Mouse (Mus musculus) embryo, embryonic 11.5 days (tissue): ENCODE results near the gene Aacs.
"Not testable (repeated sequence)": the region's sequence is repeated elsewhere in the genome, so short reads cannot be mapped to it uniquely, and the experiment has no call there.

Experiments used
- DNase-seq: peaks from one replicate; pipeline ENCODE4 v3.0.0-alpha.2; 2012; ENCODE audit warnings: low read depth, low spot score

Gene Aacs

DNA sequence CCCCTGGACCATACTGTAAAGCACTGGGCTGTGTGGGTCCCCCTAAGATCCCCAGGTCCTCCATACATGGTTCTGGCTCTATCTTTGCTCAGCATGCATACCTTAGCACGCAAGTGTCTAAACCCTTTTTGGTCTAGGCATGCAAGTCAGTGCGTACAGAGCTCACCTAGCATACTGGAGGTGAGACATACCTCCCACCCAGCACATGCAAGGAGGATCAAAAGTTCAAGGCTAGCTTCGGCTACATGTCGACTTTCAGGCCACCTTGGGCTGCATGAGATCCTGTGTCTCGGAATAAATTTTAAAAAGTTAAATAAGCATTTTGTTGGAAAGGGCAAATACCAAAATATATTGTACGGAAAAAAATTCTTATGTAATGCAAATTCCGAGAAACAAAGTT is 10.4 kb upstream of the Aacs start:
- no peak for DNase-seq

DNA sequence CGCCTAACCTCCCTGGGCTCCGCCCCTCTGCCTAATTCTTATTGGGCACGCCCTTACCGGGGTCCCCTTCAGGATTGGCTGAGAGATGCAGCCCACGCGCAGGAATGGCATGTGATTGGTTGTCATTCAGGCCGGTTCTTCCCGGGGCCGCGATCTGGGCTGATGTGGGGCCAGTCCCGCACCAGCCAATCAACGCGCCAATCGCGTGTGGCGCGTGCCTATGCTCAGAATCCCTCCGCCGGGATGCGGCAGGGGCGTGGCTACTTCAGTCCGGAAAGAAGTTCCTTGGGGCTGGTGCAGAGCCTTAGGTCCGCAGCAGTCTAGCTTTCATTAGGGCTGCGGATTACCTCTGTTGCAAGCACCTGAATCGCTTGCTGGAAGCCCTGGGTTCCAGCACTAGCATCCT is 9.9 kb upstream of the Aacs start:
- DNase-seq = peak; percentile 95

DNA sequence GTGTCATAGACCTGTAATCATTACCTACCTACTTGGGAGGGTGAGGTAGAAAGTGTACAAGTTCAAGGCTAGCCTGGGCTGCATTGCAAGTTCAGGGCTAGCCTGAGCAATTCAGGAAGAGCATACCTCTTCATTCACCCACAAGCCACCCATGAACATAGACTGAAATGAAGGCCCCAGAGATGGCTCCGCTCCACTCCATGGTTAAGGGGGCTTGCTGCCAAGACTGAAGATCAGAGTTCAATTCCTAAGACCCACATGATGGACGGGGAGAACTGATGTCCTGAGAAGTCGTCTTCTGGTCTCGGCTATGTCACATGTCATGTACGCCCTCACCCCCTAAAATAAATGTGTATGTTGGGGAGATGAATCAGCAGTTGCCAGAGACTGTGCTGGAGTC is 9.1 kb upstream of the Aacs start:
- no peak for DNase-seq

DNA sequence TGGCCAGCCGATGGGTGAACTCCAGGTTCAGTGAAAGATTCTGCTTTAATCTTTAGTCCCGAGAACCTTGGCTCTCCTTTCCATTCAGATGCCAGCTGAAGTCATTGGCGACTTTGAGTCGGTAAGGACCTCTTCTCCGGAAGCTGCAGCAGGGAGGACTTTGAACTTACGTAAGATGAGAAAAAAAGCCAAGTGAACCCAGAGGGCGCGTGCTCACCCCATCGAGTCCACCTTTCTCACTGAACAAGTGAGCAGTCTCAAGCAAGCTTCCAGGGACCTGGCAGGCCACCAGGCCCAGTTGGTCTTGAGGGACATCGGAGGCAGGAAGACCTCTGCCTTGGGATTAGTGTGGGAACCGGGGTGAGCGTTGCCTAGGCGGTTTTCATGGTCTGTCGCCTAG is 8.4 kb upstream of the Aacs start:
- DNase-seq = no peak

DNA sequence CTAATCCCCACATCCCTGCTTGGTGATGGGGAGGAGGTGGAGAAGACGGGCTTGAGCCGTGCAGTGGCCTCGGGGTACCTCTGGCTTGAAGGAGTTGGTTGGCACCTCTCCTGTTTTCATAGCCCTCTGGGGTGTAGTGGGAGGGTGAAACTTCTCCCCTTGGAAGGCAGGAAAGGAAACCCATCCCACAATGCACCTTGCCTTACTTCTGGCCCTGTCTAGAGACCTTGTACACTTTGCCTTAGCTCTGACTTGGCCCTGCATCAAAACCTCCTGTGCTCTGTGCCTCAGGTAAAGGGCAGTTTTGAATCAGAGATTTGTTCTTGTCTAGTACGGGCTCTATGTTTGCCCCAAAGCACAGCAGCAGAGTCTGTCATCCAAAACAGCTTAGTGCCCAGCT is 4.9 kb upstream of the Aacs start:
- DNase-seq = no peak

DNA sequence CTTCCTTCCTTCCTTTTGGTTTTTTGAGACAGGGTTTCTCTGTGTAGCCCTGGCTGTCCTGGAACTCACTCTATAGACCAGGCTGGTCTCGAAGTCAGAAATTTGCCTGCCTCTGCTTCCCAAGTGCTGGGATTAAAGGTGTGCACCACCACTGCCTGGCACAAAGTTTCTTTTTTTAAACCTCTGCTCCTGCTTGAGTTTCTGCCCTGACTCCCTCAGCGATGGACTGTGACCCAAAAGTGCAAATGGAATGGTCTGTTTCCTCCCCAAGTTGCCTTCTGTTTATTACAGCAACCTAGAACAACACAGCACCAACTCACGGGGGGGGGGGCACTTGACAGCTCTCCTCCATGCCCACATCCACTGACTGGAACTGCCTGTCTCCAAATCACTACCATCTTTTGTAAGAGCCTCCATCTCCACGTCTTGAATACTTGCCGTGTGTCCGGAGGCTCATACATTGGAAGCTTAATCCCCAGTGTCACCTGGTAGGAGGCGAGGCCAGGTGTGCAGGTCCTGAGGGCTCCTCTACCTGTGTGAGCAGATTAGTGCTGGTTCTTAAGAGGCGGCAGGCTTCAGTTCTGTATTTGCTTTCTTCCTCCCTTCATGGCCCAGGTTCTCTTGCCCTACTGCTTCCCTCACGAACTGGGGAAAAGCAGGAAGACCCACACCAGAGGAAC is 2.7 kb upstream of the Aacs start:
- no peak for DNase-seq

DNA sequence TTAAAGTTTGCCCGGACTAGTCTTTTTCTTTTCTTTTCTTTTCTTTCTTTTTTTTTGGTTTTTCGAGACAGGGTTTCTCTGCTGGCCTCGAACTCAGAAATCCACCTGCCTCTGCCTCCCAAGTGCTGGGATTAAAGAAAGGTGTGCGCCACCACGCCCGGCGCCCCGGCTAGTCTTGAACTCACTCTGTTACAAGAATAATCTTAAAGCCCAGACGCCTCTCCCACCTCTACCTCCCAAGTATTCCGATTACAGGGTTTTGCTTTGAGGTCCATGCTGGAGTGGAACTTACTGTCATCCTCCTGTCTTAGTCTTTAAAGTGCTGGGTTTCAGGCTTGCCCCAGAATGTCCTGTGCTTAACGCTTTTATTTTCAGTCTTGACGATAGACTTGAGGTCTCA is 584 bp upstream of the Aacs start:
- DNase-seq = no peak

DNA sequence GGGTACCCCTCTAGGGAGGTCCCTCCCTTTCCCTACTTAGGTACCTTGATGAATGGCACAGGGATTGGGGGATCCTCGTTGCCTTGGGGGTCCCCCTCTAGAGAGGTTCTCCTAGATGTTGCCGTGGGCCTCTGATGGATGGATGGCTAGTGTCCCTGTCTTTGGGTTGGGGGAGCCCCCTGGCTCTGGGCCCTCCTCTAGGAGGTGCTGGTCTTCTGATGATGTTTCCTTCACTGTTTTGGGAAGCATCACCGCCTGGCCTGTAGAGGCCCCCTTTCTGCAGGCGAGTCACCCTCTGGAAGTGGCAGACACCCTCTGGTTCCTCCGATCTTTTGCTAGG is 642 bp downstream of the Aacs start:
- DNase-seq = no peak

DNA sequence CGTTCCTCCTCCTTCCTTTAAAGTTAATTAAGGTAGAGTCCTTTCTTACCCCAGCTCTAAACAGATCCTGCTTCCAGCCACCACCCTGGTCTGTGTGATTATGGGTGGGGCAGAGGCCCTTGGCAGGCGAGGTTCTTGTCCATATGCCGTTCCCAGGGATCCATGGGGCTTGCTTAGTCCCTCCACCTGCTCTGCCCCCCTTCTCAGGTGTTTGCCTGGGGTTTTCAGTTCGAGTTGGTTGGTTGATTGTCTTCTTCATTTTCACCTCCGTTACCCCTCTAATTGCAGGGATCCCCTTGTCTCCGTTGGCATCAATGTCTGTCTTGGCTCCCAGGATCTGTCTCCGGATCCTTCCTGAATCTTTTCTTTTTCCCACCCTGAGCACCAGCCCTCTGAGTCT is 1.2 kb downstream of the Aacs start:
- DNase-seq = no peak

DNA sequence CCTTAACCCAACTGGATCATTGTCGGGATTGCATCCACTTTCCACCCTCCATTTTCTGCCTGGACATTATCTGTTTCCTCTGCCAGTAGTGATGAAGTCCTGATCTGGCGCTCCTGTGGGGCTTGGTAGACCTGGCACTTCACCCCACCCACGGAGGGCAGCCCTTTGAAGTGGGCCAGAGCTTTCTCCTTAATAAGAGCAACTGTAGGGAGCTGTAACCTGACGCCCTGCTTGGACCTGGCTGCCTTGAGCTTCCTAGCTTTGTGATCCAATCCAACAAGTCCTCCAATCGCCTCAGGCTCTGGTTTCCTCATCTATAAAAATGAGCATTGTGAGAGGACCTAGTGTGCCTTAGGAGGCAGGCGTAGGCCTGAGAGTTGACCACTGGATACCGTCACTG is 1.9 kb downstream of the Aacs start:
- no peak for DNase-seq

DNA sequence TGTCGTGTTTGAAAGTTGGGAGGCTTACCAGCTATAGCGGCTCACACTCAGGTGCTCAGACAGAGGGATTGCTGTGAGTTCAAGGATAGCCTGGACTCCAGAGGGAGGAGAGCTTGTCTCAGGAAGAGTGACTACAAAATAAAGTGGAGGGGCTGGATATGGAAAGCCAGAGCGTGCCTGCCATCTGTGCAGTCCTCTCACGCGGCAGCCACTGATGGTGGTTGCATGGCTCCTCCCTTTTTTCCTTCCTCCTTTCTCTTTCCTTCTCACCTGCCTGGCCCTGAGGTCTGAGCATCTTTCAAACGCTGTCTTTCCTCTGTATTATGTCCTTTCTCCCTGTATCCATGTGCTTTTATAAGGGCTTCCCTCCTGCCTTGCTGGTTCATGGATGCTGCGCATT is 2.4 kb downstream of the Aacs start:
- DNase-seq = no peak

DNA sequence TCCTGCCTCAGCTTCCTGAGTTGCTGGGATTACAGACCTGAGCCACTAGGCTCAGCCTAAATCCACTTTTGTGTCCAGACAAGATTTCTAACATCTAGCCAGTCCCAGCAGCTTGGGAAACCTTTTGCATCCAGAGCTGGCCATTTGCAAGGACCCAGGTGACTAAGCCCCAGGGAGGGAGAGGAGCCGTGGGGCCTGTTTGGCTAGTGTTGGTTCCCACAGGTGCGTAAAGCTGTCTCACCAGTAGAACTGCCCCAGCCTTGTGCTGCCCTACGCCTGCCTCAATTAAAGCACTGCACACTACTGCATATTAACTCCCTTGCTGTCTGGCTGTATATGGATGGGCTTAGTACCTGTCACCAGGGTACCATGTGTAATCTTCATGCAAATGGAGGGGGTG is 3.8 kb downstream of the Aacs start:
- DNase-seq = no peak

DNA sequence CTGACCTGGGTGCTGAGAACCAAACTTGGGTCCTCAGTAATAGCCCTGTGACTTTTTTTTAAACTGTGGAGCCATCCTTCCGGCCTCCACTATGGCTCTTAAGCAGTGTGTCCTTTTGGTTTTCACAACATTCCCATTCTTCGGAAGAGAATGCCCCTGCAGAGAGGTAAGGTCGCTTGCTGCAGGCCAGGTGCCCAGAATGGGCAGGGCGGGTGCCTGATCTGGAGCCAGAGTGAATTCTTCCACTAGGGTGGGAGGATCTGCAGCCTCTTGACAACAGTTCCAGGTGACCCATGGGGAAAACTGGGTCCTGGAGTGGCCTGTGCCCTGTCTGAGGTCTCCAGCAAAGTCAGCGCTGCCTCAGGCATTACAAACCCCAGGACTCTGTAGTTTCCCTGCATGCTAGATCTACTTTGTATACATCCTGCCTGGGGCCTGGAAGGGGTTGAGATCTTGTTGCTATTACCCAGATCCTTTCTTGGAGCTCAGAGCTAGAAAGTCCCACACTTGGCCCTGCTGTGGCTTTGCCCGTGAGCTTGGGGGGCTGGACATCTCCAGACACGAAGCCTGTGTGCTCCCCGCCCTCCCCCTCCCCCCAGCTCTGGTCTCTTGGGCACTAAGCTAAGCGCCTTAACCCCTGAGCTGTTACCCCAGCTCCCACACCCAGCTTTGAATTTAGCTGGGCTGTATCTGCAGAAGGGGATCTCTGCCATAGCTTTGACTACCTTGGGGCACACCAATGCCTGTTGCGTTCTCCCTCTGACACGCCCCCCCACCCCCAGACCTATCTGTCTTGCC is 5.0 kb downstream of the Aacs start:
- DNase-seq = no peak

DNA sequence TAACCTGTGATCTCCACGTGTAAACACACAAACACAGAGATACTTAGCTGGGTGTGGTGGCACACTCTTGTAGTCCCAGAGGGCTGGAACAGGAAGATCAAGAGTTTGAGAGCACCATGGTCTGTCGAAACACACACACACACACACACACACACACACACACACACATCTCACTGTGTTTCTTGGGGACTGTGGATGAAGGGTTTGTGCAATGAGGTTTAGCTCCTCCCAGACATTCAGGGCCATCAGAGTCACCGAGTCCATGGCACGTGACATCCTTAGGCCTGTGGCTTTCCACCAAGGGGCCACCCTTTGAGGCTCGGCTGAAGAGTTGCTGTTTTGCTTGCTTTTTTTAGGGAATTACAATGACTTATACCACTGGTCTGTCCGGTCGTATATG is 6.9 kb downstream of the Aacs start:
- no peak for DNase-seq

DNA sequence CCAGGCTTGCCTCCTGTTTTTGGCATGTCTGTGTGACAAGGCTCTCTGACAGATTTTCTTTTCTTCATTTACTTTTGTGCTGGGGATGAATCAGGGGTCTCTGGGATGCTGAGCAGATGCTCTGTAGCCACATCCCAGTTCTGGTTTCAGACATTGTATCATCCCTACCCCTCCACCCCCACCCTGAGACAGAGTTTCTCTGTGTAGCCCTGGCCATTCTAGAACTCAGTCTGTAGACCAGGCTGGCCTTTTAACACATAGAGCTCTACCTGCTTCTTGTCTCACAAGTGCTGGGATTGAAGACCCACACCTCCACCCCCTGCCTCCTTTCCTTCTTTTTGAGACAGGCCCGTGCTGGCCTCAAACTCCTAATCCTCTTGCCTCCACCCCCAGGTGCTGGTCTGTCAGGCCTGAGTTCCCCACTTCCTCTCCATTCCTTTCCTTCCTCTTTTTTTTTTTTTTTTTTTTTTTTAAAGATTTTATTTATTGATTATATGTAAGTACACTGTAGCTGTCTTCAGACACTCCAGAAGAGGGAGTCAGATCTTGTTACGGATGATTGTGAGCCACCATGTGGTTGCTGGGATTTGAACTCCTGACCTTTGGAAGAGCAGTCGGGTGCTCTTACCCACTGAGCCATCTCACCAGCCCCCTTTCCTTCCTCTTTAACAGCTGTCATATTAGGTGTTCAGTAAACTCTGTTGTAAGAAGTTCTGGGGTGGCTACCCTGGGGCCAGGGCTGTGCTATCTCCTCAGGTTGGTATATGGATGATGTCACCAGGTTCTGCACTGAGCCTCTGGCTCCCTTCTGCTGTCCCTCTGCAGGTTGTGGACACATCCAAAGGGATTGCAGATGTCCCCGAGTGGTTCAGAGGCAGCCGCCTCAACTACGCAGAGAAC is 8.3 kb downstream of the Aacs start:
- DNase-seq = no peak

DNA sequence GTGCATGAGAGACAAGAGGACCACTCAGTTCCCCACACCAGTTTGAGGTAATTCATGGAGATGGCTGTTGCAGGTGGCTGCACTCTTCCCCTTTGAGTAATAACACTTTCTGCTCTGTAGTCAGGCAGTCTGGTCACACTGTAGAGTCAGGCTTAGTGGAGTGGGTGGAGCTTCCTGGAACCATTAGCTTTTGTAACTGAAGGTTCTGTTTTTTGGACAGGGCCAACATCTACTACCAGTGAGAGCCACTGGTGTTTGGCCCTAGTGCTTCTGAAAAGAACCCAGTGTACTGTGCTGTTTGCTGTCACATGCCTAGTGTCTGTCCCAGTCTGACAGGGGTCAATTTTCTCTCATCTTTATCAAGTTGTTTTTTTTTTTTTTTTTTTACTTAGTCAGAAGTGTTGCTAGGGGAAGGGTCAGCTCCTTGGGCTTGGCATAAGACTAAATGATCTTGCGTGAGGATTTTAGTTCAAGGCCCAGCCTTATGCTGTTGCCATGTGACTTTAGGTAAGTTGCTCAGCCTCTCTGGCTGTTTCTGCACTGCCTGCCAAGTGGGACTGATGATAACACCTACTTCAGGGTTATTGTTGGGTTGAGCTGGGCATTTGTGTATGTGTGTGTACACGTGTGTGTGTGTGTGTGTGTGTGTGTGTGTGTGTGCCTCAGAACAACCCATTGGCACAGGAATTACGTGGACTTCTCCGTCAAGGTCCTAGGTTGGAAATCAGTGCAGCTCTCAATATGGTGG is 9.6 kb downstream of the Aacs start:
- DNase-seq = no peak

DNA sequence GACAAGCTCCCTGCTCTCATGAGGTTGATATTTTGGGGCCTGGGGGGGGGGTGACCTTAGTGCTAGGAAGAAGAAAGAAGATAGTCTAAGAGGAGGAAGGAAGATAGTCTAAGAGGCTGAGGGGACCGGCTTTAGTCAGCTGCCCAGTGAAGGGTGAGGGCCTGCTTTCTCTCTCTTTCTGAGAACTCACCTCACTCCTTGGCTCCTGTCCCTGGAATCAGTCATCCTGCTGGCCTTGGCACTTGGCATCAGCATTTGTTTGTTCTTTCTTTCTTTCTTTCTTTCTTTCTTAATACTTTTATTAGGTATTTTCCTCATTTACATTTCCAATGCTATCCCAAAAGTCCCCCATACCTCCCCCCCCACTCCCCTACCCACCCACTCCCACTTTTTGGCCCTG is 10.5 kb downstream of the Aacs start:
- no peak for DNase-seq

DNA sequence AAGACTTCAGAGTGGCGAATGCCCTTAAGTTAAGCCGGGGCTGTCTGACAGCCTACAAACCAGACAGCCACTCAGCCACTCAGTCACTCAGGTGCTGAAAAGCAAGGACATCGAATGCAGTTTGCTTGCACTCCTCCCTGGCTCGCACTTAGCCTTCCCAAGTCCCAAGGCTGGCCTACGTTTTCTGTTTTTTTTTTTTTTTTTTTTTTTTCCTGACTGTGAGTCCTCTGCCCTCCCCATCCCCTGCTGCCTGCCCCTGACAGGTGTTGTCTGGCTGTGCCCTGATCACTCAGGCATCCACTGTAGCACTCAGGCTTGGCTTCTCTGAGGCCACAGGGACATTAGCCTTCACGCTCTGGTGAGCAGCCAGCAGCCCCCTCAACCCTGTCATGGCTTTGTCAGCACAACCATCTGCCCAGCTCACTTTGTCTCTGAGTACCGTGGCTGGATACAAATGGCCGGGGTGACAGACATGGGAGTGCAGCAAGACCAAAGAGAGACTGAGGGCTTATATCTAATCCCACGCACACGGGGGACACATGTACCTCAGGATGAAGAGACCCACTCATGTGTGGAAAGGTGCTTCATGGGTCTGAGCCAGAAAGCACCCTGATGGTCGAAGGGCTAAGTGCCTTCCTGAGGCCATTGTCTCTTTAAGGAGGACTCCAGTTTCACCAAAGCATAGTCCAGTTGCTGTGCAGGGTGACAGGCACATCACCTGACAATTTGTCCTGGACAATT is 11.9 kb downstream of the Aacs start:
- DNase-seq = no peak

DNA sequence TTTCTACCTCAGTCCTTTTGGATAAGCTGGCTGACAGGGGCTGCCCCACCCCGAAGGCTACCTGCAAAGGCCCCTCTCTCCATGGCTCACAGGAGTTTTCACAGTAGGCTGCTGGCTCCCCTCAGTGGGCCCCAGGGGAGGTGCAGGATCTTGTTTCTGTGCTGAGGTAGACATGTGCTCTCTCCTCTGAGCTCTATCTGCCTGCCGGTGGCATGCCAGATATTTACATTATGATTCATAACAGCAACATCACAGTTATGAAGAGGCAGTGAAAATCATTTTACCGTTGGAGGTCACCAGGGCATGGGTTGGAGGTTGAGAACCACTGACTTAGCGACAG is 12.5 kb downstream of the Aacs start:
- no peak for DNase-seq

DNA sequence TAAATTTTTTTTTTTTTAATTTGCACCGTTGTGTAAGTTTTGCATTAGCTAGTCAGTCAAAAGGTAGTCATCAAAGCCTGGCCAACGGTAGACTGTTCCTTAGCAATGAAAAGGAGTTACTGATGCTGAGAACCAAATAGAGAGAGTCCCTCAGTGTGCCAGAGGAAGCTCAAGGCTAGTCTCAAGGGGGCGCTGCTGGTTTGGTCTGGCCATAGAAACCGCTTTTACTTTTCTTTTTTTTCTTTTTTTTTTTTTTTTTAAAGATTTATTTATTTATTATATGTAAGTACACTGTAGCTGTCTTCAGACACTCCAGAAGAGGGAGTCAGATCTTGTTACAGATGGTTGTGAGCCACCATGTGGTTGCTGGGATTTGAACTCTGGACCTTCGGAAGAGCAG is 13.3 kb downstream of the Aacs start:
- DNase-seq = not testable (repeated sequence)

DNA sequence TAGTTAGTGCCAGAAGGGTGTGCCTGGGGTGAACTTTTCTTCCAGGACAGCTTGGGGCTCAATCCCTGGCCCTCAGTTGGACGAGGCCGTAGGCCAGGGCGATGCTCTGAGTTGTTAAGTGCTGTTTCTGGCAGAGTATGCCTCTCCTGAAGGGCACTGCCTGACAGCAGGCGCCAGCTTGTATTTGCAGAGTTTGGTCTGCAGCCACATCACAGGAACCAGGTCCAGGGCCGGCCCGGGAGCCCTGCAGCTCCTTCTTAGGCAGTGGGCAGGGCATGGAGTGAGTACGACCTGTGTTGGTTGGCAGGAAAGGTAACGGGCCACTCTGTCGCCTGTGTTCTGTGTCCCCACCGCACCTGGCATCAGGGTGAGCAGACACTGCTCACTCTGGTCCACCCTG is 15.5 kb downstream of the Aacs start:
- DNase-seq = no peak
